ENCODE assay signal across 23 mouse cellular contexts in the genomic region with DNA sequence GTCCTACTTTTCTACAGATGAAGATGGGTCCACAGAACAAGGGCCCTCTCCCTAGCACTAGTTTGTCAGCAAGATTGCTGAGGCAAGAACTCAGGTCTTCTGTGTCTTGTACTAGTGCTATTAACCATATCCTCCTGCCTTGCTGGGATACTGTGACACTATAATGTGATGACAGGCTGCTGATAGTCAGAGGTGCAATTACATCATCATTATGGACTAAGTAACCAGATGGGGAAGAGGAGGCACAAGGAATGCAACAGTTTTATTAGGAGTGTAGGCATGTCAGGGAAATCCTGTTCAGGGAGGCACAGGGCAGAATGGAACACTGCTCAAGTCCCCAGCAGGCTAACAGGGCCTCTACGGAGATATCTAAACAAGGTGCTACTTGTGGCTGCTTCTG. TPM values are rescaled to one million over a fixed set of nuclear protein-coding genes. Genes with fewer than 3 reads are reported as not detected.
A peak's percentile ranks its signal among the peaks of the same experiment; 100 is the strongest.
DNase-seq lines count a peak whose midpoint lies in the region; ATAC-seq and TF ChIP-seq lines count a peak whose summit lies in the region.
"Had no signal": no experiment of that assay in that cellular context is flagged by ENCODE, and none has a peak within 500 bp of the region (broad histone marks: within the 10 kb centered on the region; RNA-seq: fewer than 3 reads in every experiment).

A gene (minus strand): TSS at position 101 of the 400 bp plus-strand sequence.

- H3K27ac ChIP-seq in heart, embryonic 14.5 days (replicated peaks in 1 of 2; ENCODE audit: control insufficient read depth in 1 of 2, insufficient read depth in 1 of 2, low read depth in 2 of 2, low read length in 2 of 2) = peak within 1 kb of the TSS; percentile 38 to 54; a peak in 3 of 4 replicates
- peak within 1 kb of the TSS; percentile 57; the same call in 1 of the 2 replicates for H3K27ac ChIP-seq in liver, postnatal 0 days (ENCODE audit: low read depth)
- no peak within 1 kb of the TSS for H3K27ac ChIP-seq in liver, embryonic 11.5 days (ENCODE audit: low read depth, low read length)
- H3K27ac ChIP-seq in bone marrow, adult 2 months (ENCODE audit: control insufficient read depth, insufficient read depth, low read depth, low read length, poor library complexity) = peak within 1 kb of the TSS; percentile 73; the same call in 1 of the 2 replicates
- no peak within 1 kb of the TSS for H3K27ac ChIP-seq in hindbrain, embryonic 10.5 days
- H3K27ac ChIP-seq: embryonic facial prominence, embryonic 15.5 days; forebrain, embryonic 10.5 days; hindbrain, embryonic 13.5 days; hindbrain, postnatal 0 days had no signal

- TF ChIP-seq EP300 in liver, postnatal 0 days (IDR thresholded peaks at IDR 0.05; ENCODE audit: low read depth) = no peak

- H3K4me1 ChIP-seq in heart, embryonic 14.5 days (ENCODE audit: control insufficient read depth in 2 of 2, insufficient read depth in 2 of 2, low read length in 2 of 2) = peaks cover 7 to 9% of the 10 kb centered on the region in 2 experiments
- no peaks in the 10 kb centered on the region for H3K4me1 ChIP-seq in liver, postnatal 0 days (ENCODE audit: insufficient read depth)
- H3K4me1 ChIP-seq in liver, embryonic 11.5 days (replicated peaks; ENCODE audit: control insufficient read depth, insufficient read depth, low read length) = no peaks in the 10 kb centered on the region
- peaks cover 5% of the 10 kb centered on the region; the same call in 1 of the 2 replicates for H3K4me1 ChIP-seq in bone marrow, adult 2 months (ENCODE audit: control insufficient read depth, insufficient read depth, low read length)
- H3K4me1 ChIP-seq in hindbrain, embryonic 10.5 days (replicated peaks) = no peaks in the 10 kb centered on the region
- H3K4me1 ChIP-seq: embryonic facial prominence, embryonic 15.5 days; forebrain, embryonic 10.5 days; hindbrain, embryonic 13.5 days had no signal

- ATAC-seq in heart, embryonic 14.5 days (ENCODE audit: insufficient number of reproducible peaks, insufficient read depth, low FRiP score, low read depth) = 0 out of 2 replicates have a peak, but pooled peaks have one; percentile 21
- ATAC-seq in liver, postnatal 0 days = no peak
- ATAC-seq in liver, embryonic 11.5 days (replicated peaks; ENCODE audit: low FRiP score) = no peak
- ATAC-seq: forebrain, embryonic 14.5 days; hindbrain, postnatal 0 days had no signal

- no peak for TF ChIP-seq POLR2A in bone marrow, adult 2 months (IDR thresholded peaks at IDR 0.05; ENCODE audit: borderline replicate concordance, control insufficient read depth, low read depth, low read length)

- no peak within 1 kb of the TSS for H3K4me3 ChIP-seq in heart, embryonic 14.5 days (ENCODE audit: control insufficient read depth in 1 of 2, insufficient read depth in 1 of 2, low read depth in 1 of 2, low read length in 2 of 2)
- H3K4me3 ChIP-seq in liver, postnatal 0 days (ENCODE audit: low read depth, low read length) = no peak within 1 kb of the TSS
- H3K4me3 ChIP-seq in liver, embryonic 11.5 days (ENCODE audit: low read depth, low read length) = no peak within 1 kb of the TSS
- H3K4me3 ChIP-seq in bone marrow, adult 2 months (replicated peaks; ENCODE audit: control insufficient read depth, low read depth, low read length) = no peak within 1 kb of the TSS
- no peak within 1 kb of the TSS for H3K4me3 ChIP-seq in hindbrain, embryonic 10.5 days
- H3K4me3 ChIP-seq: embryonic facial prominence, embryonic 15.5 days; erythroblast, embryonic 14.5 days; forebrain, embryonic 10.5 days; hindbrain, embryonic 13.5 days had no signal

- H3K36me3 ChIP-seq in heart, embryonic 14.5 days (ENCODE audit: control insufficient read depth, insufficient read depth, low read length) = peaks cover 58% of the 10 kb centered on the region
- H3K36me3 ChIP-seq in liver, postnatal 0 days (replicated peaks; ENCODE audit: insufficient read depth, low read length) = peaks cover 20% of the 10 kb centered on the region
- peaks cover 18% of the 10 kb centered on the region for H3K36me3 ChIP-seq in liver, embryonic 11.5 days (ENCODE audit: control insufficient read depth, insufficient read depth, low read length)
- H3K36me3 ChIP-seq in hindbrain, embryonic 10.5 days = peaks cover 62% of the 10 kb centered on the region

- no peak within 1 kb of the TSS for H3K9ac ChIP-seq in heart, embryonic 14.5 days (ENCODE audit: low read length)
- H3K9ac ChIP-seq in liver, postnatal 0 days (replicated peaks) = no peak within 1 kb of the TSS
- H3K9ac ChIP-seq in liver, embryonic 11.5 days (ENCODE audit: low read depth, low read length) = no peak within 1 kb of the TSS
- H3K9ac ChIP-seq: embryonic facial prominence, embryonic 15.5 days; hindbrain, embryonic 13.5 days had no signal

- no peak within 1 kb of the TSS for H3K4me2 ChIP-seq in heart, embryonic 14.5 days (ENCODE audit: low read length)
- no peak within 1 kb of the TSS for H3K4me2 ChIP-seq in liver, postnatal 0 days (ENCODE audit: low read depth, low read length)
- H3K4me2 ChIP-seq in liver, embryonic 11.5 days = no peak within 1 kb of the TSS
- H3K4me2 ChIP-seq: embryonic facial prominence, embryonic 15.5 days; hindbrain, embryonic 13.5 days had no signal

- no peaks in the 10 kb centered on the region for H3K27me3 ChIP-seq in heart, embryonic 14.5 days (ENCODE audit: control insufficient read depth, insufficient read depth, low read length)
- H3K27me3 ChIP-seq in liver, postnatal 0 days (ENCODE audit: insufficient read depth, low read length) = no peaks in the 10 kb centered on the region
- no peaks in the 10 kb centered on the region for H3K27me3 ChIP-seq in liver, embryonic 11.5 days (replicated peaks; ENCODE audit: control insufficient read depth, insufficient read depth, low read length)
- H3K27me3 ChIP-seq in hindbrain, embryonic 10.5 days (ENCODE audit: insufficient read depth, poor library complexity, severe bottlenecking) = no peaks in the 10 kb centered on the region
- H3K27me3 ChIP-seq: embryonic facial prominence, embryonic 15.5 days; hindbrain, embryonic 13.5 days had no signal

- TF ChIP-seq CTCF in liver, postnatal 0 days (IDR thresholded peaks at IDR 0.05; ENCODE audit: low read depth) = no peak
- no peak for TF ChIP-seq CTCF in bone marrow, adult 2 months (IDR thresholded peaks at IDR 0.05; ENCODE audit: control insufficient read depth, insufficient read depth, low read length)

- H3K9me3 ChIP-seq in heart, embryonic 14.5 days (ENCODE audit: control insufficient read depth, low read length) = no peaks in the 10 kb centered on the region
- no peaks in the 10 kb centered on the region for H3K9me3 ChIP-seq in liver, postnatal 0 days (ENCODE audit: low read length)
- no peaks in the 10 kb centered on the region for H3K9me3 ChIP-seq in liver, embryonic 11.5 days (ENCODE audit: control insufficient read depth, low read length)
- no peaks in the 10 kb centered on the region for H3K9me3 ChIP-seq in hindbrain, embryonic 10.5 days
- H3K9me3 ChIP-seq: embryonic facial prominence, embryonic 15.5 days; forebrain, embryonic 10.5 days; hindbrain, embryonic 13.5 days had no signal

- no peak for DNase-seq in heart, postnatal 10 days
- no peak for DNase-seq in liver, postnatal 0 days
- DNase-seq in liver, embryonic 11.5 days (ENCODE audit: low spot score) = no peak
- DNase-seq in hindbrain, embryonic 10.5 days (ENCODE audit: low spot score) = no peak
- DNase-seq: adrenal gland, adult 8-10 months; adrenal gland, postnatal 36 days; cerebellum, adult 11 months; cerebellum, adult 8-10 months; cerebellum, postnatal 14 days; embryo, embryonic 11 days; gastrocnemius, postnatal 10 days; heart, postnatal 4 days; kidney, adult 11 months had no signal

- WGBS in heart, embryonic 14.5 days = 10% methylated on average over 1 of the region's 1 CpGs
- 75% methylated on average over 1 of the region's 1 CpGs for WGBS in liver, postnatal 0 days (ENCODE audit: insufficient replicate concordance)
- WGBS in liver, embryonic 11.5 days = 86% methylated on average over 1 of the region's 1 CpGs
- 91% methylated on average over 1 of the region's 1 CpGs for WGBS in bone marrow, adult 2 months
- WGBS in hindbrain, embryonic 10.5 days = 97% methylated on average over 1 of the region's 1 CpGs

- intact Hi-C loops in heart, postnatal 10 days (cut with DNase I) = no loop called here

RNA-seq across cellular contexts. Expression of the gene that starts here (rescaled TPM):
- 0.42 and 0.63 TPM in 2 replicates for polyA plus RNA-seq in heart, embryonic 14.5 days (2014; fragmentation: Nextera tagmentation; extraction: Ambion mirVana)
- total RNA-seq in heart, postnatal 10 days (2021) = under 1 TPM in 1 of 2 experiments, not detected in 1; 0.36 TPM
- polyA plus RNA-seq in liver, postnatal 0 days (2015; fragmentation: Nextera tagmentation; extraction: Ambion mirVana) = 0.19 and 0.45 TPM in 2 replicates
- polyA plus RNA-seq in liver, embryonic 11.5 days (2014; fragmentation: Nextera tagmentation; extraction: Ambion mirVana) = 0.48 and 0.96 TPM in 2 replicates
- 2.6 TPM in 1 of 2 replicates, not detected in the other for polyA plus RNA-seq in bone marrow, adult 2 months (2011; ENCODE audit: insufficient read depth, insufficient read length, low replicate concordance, missing spikeins)
- 0.50 and 1.4 TPM in 2 replicates for polyA plus RNA-seq in hindbrain, embryonic 10.5 days (2016; fragmentation: Nextera tagmentation; extraction: Ambion mirVana)
- total RNA-seq: common myeloid progenitor, adult 5-6 weeks had no signal
- polyA plus RNA-seq: G1E had no signal

Comparison
In these comparisons a context has a peak if more than half of its experiments do, and no peak if none do; other contexts are left out.
1. H3K27ac ChIP-seq: peak in liver, postnatal 0 days (single experiment) and bone marrow, adult 2 months (single experiment); none in liver, embryonic 11.5 days (single experiment) and hindbrain, embryonic 10.5 days (single experiment).
2. Peak in ATAC-seq and H3K27ac ChIP-seq in heart, embryonic 14.5 days; RNA of the gene not detected or under 1 TPM.